Mouse (Mus musculus): ENCODE measurements around the gene Apoc1. TPM values are rescaled to one million over a fixed set of nuclear protein-coding genes. Genes with fewer than 3 reads are reported as not detected.

The Apoc1 gene
- total and polyA plus RNA-seq, 3 experiments = not detected

DNA sequence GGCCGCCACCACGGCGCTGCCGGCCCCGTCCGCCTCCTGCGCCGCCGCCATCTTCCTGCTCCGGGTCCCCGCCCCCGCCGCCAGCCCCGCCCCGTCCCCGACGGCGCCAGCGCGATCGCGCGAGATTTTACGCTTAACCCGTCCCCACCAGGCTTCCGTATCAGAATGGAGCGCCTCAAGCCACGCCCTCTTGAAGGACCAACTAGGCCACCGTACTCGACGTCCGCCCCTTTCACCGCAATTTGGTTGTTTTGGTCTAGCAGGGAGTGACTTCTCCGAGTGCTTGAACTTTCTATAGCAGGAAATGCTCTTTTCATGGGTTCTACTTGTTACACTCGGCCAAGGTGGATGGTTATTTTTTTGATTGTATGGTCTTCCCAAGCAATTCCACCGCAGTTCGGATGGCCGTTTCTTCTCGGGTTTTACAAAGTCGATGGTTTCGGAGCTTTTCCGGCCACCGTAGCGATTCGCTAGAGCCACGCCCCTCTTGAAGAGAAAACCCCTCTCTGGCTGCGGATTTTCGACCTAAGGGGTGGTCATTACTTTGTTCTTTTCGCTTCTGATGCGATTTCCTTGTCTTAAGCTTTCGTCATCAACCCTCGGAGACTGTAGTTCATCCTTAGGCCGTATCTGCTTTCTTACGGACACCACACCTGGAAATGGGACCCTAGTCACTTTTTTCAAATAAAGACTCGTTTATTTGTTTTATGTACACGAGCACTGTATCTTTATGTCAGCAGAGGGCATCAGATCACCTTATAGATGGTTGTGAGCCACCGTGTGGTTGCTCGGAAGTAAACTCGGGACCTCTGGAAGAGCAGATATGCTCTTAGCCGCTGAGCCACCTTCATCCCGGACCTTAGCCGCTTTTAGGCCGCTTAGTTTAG, 27.3 kb downstream of the Apoc1 start, which contains the start of gene Clptm1:
TSS of gene Clptm1 (minus strand) at position 79 of the 887 bp plus-strand sequence.
- peak within 1 kb of the TSS; percentile 86 for H3K27ac ChIP-seq (ENCODE audit: insufficient read depth, low read depth)
- peaks cover 42% of the 10 kb centered on the region for H3K79me2 ChIP-seq (replicated peaks; ENCODE audit: control insufficient read depth, extremely low read depth, insufficient read depth, poor library complexity, severe bottlenecking)
- in situ Hi-C loops (cut with MboI; ENCODE audit: low pct_ligation_motif_present, low pct_unique_long_range_greater_than_20kb, low sequenced_read_pairs) = loop anchor here (5.0 kb wide), 2 partner anchors 47 to 207 kb away; no protein-coding TSS in a partner anchor
- peak within 1 kb of the TSS; percentile 80 to 94 (median 93) for H3K4me3 ChIP-seq (replicated peaks in 1 of 3; ENCODE audit: low read depth in 2 of 3, low read length in 2 of 3, poor library complexity in 1 of 3)
- H3K4me1 ChIP-seq (ENCODE audit: control insufficient read depth in 1 of 2, insufficient read depth in 2 of 2) = peaks cover 14 to 51% of the 10 kb centered on the region in 2 experiments; a peak in 3 of 4 replicates
- H3K4me2 ChIP-seq (ENCODE audit: insufficient read depth, low read depth, poor library complexity, severe bottlenecking) = peak within 1 kb of the TSS; percentile 87
- peak within 1 kb of the TSS; percentile 96 for H3K9ac ChIP-seq (ENCODE audit: insufficient read depth, low read depth)
- dilution Hi-C loops (cut with MboI; ENCODE audit: extremely low pct_ligation_motif_present, extremely low pct_unique_long_range_greater_than_20kb, low sequenced_read_pairs) = no loop called here
- H3K36me3 ChIP-seq (replicated peaks in 1 of 2; ENCODE audit: control insufficient read depth in 1 of 2, insufficient read depth in 1 of 2, low read length in 1 of 2) = peaks cover 20 to 27% of the 10 kb centered on the region in 2 experiments
- no peaks in the 10 kb centered on the region for H3K27me3 ChIP-seq (replicated peaks)
- DNase-seq (ENCODE audit: extremely low read depth) = peak; percentile 98
- H3K9me3 ChIP-seq (replicated peaks; ENCODE audit: low read length) = no peaks in the 10 kb centered on the region
- TF ChIP-seq PAX5 (IDR thresholded peaks at IDR 0.05; ENCODE audit: low read length) (no peak), MYC (IDR thresholded peaks at IDR 0.05; ENCODE audit: low read depth, low read length) (peak; percentile 37; the same call in 1 of the 2 replicates), MXI1 (IDR thresholded peaks at IDR 0.05; ENCODE audit: low read depth, low read length) (no peak; the same call in 1 of the 2 replicates), CHD2 (IDR thresholded peaks at IDR 0.05; ENCODE audit: low read length) (peak; percentile 99), NELFE (IDR thresholded peaks at IDR 0.05; ENCODE audit: low read depth, low read length) (peak; percentile 72), SIN3A (IDR thresholded peaks at IDR 0.05; ENCODE audit: low read length) (peak; percentile 81; the same call in 1 of the 2 replicates), CTCF (conservative IDR thresholded peaks at IDR 0.05 in 1 of 2, IDR thresholded peaks at IDR 0.05 in 1 of 2; ENCODE audit: low read depth in 2 of 2, low read length in 2 of 2) (peak in 1 of 2 experiments; percentile 96; a peak in 2 of 4 replicates), BHLHE40 (IDR thresholded peaks at IDR 0.05; ENCODE audit: low read depth, low read length) (no peak), MAFK (IDR thresholded peaks at IDR 0.05; ENCODE audit: insufficient replicate concordance, low read length) (no peak), MAX (IDR thresholded peaks at IDR 0.05; ENCODE audit: low read length) (peak; percentile 12; the same call in 1 of the 2 replicates), ZMIZ1 (IDR thresholded peaks at IDR 0.05; ENCODE audit: low read depth, low read length) (peak; percentile 58; the same call in 1 of the 2 replicates), TCF12 (IDR thresholded peaks at IDR 0.05; ENCODE audit: low read depth, low read length) (peak; percentile 78), ZKSCAN1 (IDR thresholded peaks at IDR 0.05; ENCODE audit: borderline replicate concordance, low read depth, low read length) (no peak), ZC3H11A (IDR thresholded peaks at IDR 0.05; ENCODE audit: low read depth, low read length) (no peak), IRF4 (IDR thresholded peaks at IDR 0.05; ENCODE audit: low read depth, low read length) (peak; percentile 8; the same call in 1 of the 2 replicates), ZNF384 (IDR thresholded peaks at IDR 0.05; ENCODE audit: low read depth, low read length) (no peak), TBP (conservative IDR thresholded peaks at IDR 0.05; ENCODE audit: low read depth, low read length) (peak; percentile 88; the same call in 1 of the 2 replicates), POLR2AphosphoS2 (IDR thresholded peaks at IDR 0.05; ENCODE audit: low read depth, low read length) (peak; percentile 84; the same call in 1 of the 2 replicates), JUND (conservative IDR thresholded peaks at IDR 0.05; ENCODE audit: low read depth, low read length) (no peak), MEF2A (IDR thresholded peaks at IDR 0.05; ENCODE audit: borderline replicate concordance, low read depth, low read length) (no peak; the same call in 1 of the 2 replicates), EP300 (IDR thresholded peaks at IDR 0.05; ENCODE audit: low read length) (no peak), RCOR1 (conservative IDR thresholded peaks at IDR 0.05; ENCODE audit: low read depth, low read length) (no peak), RAD21 (IDR thresholded peaks at IDR 0.05; ENCODE audit: low read depth, low read length) (peak; percentile 31), GABPA (IDR thresholded peaks at IDR 0.05; ENCODE audit: insufficient replicate concordance, low read depth, low read length) (no peak), UBTF (IDR thresholded peaks at IDR 0.05; ENCODE audit: low read depth, low read length) (0 out of 2 replicates have a peak, but pooled peaks have one; percentile 42), ELF1 (IDR thresholded peaks at IDR 0.05; ENCODE audit: low read depth, low read length) (peak; percentile 89), KAT2A (IDR thresholded peaks at IDR 0.05; ENCODE audit: insufficient replicate concordance, low read length) (peak; percentile 75; the same call in 1 of the 2 replicates), POLR2A (IDR thresholded peaks at IDR 0.05; ENCODE audit: low read depth, low read length) (peak; percentile 69), CHD1 (IDR thresholded peaks at IDR 0.05; ENCODE audit: low read depth, low read length) (no peak), HCFC1 (IDR thresholded peaks at IDR 0.05; ENCODE audit: low read depth, low read length) (peak; percentile 85), E2F4 (IDR thresholded peaks at IDR 0.05; ENCODE audit: insufficient replicate concordance, low read depth, low read length) (no peak), JUN (IDR thresholded peaks at IDR 0.05; ENCODE audit: insufficient read depth, low read depth, low read length) (no peak), SMC3 (IDR thresholded peaks at IDR 0.05; ENCODE audit: low read depth, low read length) (peak; percentile 63), NRF1 (IDR thresholded peaks at IDR 0.05; ENCODE audit: low read depth, low read length) (no peak; the same call in 1 of the 2 replicates), ETS1 (conservative IDR thresholded peaks at IDR 0.05; ENCODE audit: low read depth, low read length) (no peak), MAZ (IDR thresholded peaks at IDR 0.05; ENCODE audit: low read depth, low read length) (no peak; the same call in 1 of the 2 replicates), USF2 (conservative IDR thresholded peaks at IDR 0.05; ENCODE audit: low read depth, low read length) (no peak)

Measured in CH12.LX (cell line).